Comparison of ENCODE assay signal across 8 mouse cellular contexts in genomic region chr2:164769258-164770037, GRCm38 (mm10). TPM values are rescaled to one million over a fixed set of nuclear protein-coding genes. Genes with fewer than 3 reads are reported as not detected.
DNase-seq lines count a peak whose midpoint lies in the region; ATAC-seq and TF ChIP-seq lines count a peak whose summit lies in the region.

Gene Ube2c (plus strand): TSS chr2:164769898.

- no peaks in the 10 kb centered on the region for H3K4me1 ChIP-seq in cortical plate, adult 2 months (ENCODE audit: control insufficient read depth, insufficient read depth, low read length)
- H3K4me1 ChIP-seq in megakaryocyte, embryonic 14.5 days, result peaks cover 43% of the 10 kb centered on the region

- peaks cover 71% of the 10 kb centered on the region for H3K36me3 ChIP-seq in megakaryocyte, embryonic 14.5 days (replicated peaks; ENCODE audit: low read length)

- peak; percentile 100 for ATAC-seq in activated CD4-positive, CD25-positive, alpha-beta regulatory T cell, adult 4 months

- no peaks in the 10 kb centered on the region for H3K27me3 ChIP-seq in megakaryocyte, embryonic 14.5 days (replicated peaks)

- DNase-seq in gastrocnemius, adult 8-10 months (ENCODE audit: low spot score in 2 of 2), result peak; percentile 96 to 97
- DNase-seq in hindlimb bud, embryonic 11.5 days (ENCODE audit: extremely low spot score, low read depth, low spot score), result peak; percentile 93
- peak; percentile 97 to 98 for DNase-seq in left cerebral cortex, adult 8-10 months (ENCODE audit: low spot score in 2 of 2)
- DNase-seq in right cerebral cortex, postnatal 10 days (ENCODE audit: low spot score in 2 of 2), result peak; percentile 99 to 100
- peak; percentile 92 for DNase-seq in urinary bladder, postnatal 25 days (ENCODE audit: low spot score)

- peak within 1 kb of the TSS; percentile 34 for H3K4me3 ChIP-seq in cortical plate, adult 2 months (ENCODE audit: insufficient read depth, low read length)
- peak within 1 kb of the TSS; percentile 94 for H3K4me3 ChIP-seq in megakaryocyte, embryonic 14.5 days (replicated peaks)

- TF ChIP-seq CTCF in cortical plate, adult 2 months (IDR thresholded peaks at IDR 0.05; ENCODE audit: extremely low read depth, insufficient read depth, low read length), result 0 out of 2 replicates have a peak, but pooled peaks have one; percentile 2

- no peak within 1 kb of the TSS for H3K27ac ChIP-seq in cortical plate, adult 2 months (ENCODE audit: insufficient read depth, low read length)

- no peak for TF ChIP-seq POLR2A in cortical plate, adult 2 months (IDR thresholded peaks at IDR 0.05; ENCODE audit: extremely low read depth, insufficient read depth, low read length)

- H3K9me3 ChIP-seq in megakaryocyte, embryonic 14.5 days, result no peaks in the 10 kb centered on the region

RNA-seq across cellular contexts. Expression of gene Ube2c, which starts in this region (rescaled TPM):
- polyA plus RNA-seq in activated CD4-positive, CD25-positive, alpha-beta regulatory T cell, adult 4 months (2017; shearing (Covaris generic)), result 10 to 100 TPM; 46.3 to 68.1 TPM
- polyA plus RNA-seq in cortical plate, adult 2 months (2012; rRNA removed), result 1.4 and 3.0 TPM in 2 replicates
- total RNA-seq in gastrocnemius, adult 8-10 months (2022), result under 1 TPM in 3 of 4 experiments, not detected in 1; 0.29 to 0.38 (median 0.38) TPM
- total RNA-seq in left cerebral cortex, adult 8-10 months (2022), result under 1 TPM in 2 of 4 experiments, not detected in 2; 0.50 to 0.53 TPM
- 43.1 and 121 TPM in 2 replicates for polyA plus RNA-seq in megakaryocyte, embryonic 14.5 days (2012; ENCODE audit: insufficient read depth, low replicate concordance)

Comparison
In these comparisons a context has a peak if more than half of its experiments do, and no peak if none do; other contexts are left out.
1. RNA of gene Ube2c (polyA plus RNA-seq): 43.1 to 121 TPM in megakaryocyte, embryonic 14.5 days and 46.3 to 68.1 TPM in activated CD4-positive, CD25-positive, alpha-beta regulatory T cell, adult 4 months; 1.4 to 3.0 TPM in cortical plate, adult 2 months; every median in the first group is over 10 times any median in the second.
2. Peak in DNase-seq in gastrocnemius, adult 8-10 months; RNA of the gene not detected or under 1 TPM.
3. Peak in DNase-seq in left cerebral cortex, adult 8-10 months; RNA of the gene not detected or under 1 TPM.
4. Peak in every context shown above with its lines, with median percentiles within 50 percentile points of each other: DNase-seq.